Mouse (Mus musculus): ENCODE results near the gene Dbt.

DNA sequence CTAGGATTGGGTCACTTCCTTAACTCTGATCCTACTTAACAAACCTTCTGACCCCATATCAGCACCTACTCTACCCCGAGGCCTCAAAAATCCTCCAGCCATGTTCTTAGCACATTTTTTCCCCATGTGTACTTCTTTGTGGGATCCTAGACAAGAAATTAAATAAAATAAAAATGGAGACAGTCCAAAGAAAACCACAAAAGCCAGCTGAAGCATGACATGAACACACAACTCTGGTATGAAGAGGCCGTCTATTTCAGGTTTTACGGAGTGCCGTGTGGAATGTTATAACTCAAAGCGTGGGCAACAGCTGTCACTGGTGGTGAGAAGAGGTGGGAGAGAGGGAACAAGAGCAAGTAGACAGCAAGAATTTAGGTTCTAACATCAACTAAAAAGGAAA is 38.5 kb downstream of the Dbt start:
- no peak for TF ChIP-seq CTCF (IDR thresholded peaks at IDR 0.05; ENCODE audit: extremely low read depth, insufficient read depth, insufficient read length, insufficient replicate concordance)
- no peak for TF ChIP-seq POLR2A (IDR thresholded peaks at IDR 0.05; ENCODE audit: low read depth, low read length)
